Mouse (Mus musculus) embryonic fibroblast, embryonic 13.5 days (primary cell): ENCODE data around the gene Tom1l2. TPM values are rescaled to one million over a fixed set of nuclear protein-coding genes. Genes with fewer than 3 reads are reported as not detected.

Source experiments
- H3K27ac ChIP-seq: 2 replicates; pipeline ENCODE4 v1.5.1; 2012; ENCODE audit warnings: low read length, control low read depth, inconsistent platforms; ENCODE audit not compliant: insufficient read depth
- H3K4me1 ChIP-seq: 2 replicates; pipeline ENCODE4 v1.6.1; 2011; ENCODE audit warnings: low read length; ENCODE audit not compliant: control insufficient read depth, insufficient read depth
- H3K4me3 ChIP-seq: 2 replicates; pipeline ENCODE4 v1.5.1; 2011; ENCODE audit warnings: mild to moderate bottlenecking, control low read depth, low read length; ENCODE audit not compliant: insufficient read depth
- CTCF ChIP-seq: IDR thresholded peaks from 2 replicates; pipeline ENCODE4 v1.5.1; 2011; ENCODE audit warnings: mild to moderate bottlenecking, control low read depth, low read length, moderate library complexity, borderline replicate concordance; ENCODE audit not compliant: insufficient read depth
- POLR2A ChIP-seq: IDR thresholded peaks from 2 replicates; pipeline ENCODE4 v1.6.1; 2011; ENCODE audit warnings: low read depth, mild to moderate bottlenecking, control low read depth, low read length, moderate library complexity
- polyA plus RNA-seq: library from polyadenylated mRNA; stranded (reverse); fragments of >200 nt; gene quantifications from 2 replicates; pipeline ENCODE4 v1.2.4, GENCODE M21; 2011; ENCODE audit warnings: low read depth; ENCODE audit not compliant: missing spikeins, insufficient read length

Gene Tom1l2
- polyA plus RNA-seq, 1 experiment = 36.2 TPM

DNA sequence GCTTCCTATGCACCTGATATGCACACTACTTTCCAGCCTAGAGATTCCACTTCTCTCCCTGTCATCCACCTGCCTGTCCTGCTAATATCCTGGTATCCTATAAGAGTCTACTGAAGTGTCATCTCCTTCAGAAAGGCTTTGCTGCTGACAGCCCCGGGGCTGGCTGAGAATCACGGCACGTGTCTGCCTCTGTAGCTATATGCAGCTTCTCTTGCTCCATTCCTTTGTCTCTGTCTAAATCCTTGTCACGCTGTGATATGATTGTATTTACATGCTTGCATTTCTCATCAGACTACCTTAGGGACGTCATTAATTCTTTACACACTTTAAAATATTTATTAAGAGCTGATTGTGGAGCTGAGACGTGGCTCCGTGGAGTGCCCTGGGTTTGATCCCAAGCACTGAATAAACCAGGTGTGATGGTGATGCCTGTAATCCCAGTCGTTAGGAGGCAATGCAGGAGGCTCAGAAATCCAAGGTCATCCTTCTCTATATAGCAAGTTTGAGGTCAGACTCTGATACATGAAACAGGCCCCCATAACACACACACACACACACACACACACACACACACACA is 75.5 kb downstream of the Tom1l2 start:
- peaks cover 11% of the 10 kb centered on the region for H3K4me1 ChIP-seq
- no peak for TF ChIP-seq POLR2A
- no peak for TF ChIP-seq CTCF
- no peak overlapping the region for H3K4me3 ChIP-seq
- no peak overlapping the region for H3K27ac ChIP-seq

DNA sequence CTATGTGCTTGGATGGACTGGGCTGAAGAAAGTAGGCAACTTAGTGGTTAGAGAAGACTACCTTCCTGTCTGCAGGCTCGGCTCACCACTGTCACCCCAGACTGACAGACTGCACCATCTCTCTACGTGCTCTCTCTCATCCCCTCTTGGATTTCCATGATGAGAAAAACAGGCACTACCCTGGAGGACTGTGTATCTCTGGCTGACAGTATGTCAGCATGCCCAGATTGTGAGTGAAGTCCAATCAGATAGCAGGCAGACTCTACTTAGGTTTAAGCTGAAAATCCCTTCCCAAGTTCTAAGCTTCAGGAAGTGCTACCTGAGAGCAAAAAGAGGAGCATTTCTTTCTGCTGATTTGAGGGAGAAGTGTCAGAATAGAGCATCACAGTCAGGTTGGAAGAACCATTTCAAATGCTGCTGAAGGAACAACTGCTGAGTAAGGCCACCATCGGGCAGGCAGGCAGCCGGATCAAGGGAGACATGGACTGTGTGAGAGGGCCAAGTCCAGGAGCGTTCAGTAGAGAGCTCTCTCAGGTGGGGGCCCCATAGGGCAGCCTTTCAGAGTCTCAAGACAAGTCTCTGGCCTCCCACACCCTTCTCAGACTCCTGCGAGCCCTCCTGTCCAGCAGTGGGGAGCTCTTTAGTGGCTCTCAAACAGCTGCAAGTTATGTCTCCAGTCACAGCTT is 76.2 kb downstream of the Tom1l2 start:
- TF ChIP-seq POLR2A (no peak), CTCF (no peak)
- Histone ChIP-seq H3K4me3 (no peak overlapping the region), H3K27ac (no peak overlapping the region), H3K4me1 (peaks cover 11% of the 10 kb centered on the region)

DNA sequence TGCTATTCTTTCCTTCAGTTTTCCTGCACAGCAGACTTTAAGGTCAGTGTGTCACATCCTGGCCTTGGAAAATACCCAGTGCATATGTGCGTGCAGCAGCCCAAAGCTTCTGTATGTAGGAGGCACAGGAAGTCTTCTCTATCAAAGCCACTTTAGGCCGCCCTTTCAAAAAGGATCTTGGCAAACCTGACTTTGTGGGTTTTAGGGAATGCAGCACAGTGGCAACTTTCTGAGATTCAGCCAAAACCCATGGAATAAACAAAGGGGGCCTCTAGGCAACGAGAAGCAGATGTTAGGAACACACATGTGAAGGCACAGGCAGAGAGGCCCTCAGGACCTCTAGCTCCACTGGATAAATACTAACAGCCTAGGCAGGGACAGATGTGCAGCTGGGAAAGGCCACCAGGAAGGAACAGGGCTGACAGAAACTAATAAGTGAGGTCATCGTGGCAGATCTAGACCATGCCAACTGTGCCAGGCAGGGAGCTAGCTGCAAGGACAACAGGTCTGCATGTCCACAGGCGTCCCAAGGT is 79.4 kb downstream of the Tom1l2 start:
- Histone ChIP-seq H3K4me1 (peaks cover 7% of the 10 kb centered on the region), H3K4me3 (no peak overlapping the region), H3K27ac (no peak overlapping the region)
- TF ChIP-seq POLR2A (no peak), CTCF (no peak)

DNA sequence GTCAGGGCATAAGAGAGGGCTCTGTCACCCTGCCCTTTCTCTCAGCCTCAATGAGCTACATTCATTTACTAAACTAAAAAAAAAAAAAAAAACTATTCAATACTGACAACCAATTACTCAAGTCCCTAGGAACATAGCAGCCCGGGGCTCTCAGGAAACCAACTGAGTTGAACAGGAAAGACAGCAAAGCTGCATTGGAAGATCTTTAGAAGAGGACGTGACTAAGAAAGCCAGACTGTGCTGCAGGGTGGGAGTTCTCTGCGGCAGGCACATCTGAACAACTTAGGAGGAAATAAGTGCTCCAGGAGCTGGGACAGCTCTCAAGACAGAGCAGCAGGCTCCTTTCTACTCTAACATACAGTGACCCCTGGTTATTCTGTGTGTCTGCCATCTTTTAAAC is 84.1 kb downstream of the Tom1l2 start:
- TF ChIP-seq CTCF (no peak), POLR2A (no peak)
- H3K4me1 ChIP-seq = peaks cover 5% of the 10 kb centered on the region
- H3K27ac ChIP-seq = no peak overlapping the region
- no peak overlapping the region for H3K4me3 ChIP-seq

DNA sequence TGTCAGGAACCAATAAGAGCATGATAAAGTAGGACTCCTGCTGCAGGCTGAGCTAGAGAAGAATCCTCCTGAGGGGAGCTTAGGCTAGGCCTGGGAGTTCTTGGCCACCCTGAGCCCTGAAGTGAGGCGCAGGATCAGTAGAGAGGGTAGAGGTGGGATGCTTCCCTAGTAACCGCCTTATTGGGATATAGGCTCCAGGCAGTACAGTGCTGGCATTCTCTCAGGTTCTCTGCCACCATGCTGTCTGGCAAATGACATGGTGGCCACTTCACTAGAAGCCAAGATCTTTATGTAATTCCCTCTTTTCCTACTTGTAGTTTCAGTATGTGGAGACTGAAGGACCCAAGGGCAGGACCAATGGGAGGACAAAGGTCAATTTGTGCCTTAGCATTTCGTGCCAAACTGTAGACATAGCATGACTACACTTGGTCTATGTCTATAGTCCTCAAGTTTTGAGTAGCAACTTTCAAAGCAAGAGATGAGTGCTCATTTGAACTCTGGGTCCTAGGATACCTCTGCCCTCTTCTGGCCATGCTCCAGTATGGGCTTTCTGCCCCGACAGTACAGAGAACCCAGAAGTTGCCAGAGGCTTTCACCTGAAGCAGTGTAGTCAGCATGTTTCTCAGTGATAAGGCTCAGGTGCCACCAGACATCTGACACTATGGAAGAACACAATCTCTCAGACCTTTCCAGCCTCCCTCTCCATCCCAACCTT is 87.3 kb downstream of the Tom1l2 start:
- TF ChIP-seq CTCF (no peak), POLR2A (no peak)
- H3K27ac ChIP-seq = no peak overlapping the region
- no peaks in the 10 kb centered on the region for H3K4me1 ChIP-seq
- H3K4me3 ChIP-seq = no peak overlapping the region

DNA sequence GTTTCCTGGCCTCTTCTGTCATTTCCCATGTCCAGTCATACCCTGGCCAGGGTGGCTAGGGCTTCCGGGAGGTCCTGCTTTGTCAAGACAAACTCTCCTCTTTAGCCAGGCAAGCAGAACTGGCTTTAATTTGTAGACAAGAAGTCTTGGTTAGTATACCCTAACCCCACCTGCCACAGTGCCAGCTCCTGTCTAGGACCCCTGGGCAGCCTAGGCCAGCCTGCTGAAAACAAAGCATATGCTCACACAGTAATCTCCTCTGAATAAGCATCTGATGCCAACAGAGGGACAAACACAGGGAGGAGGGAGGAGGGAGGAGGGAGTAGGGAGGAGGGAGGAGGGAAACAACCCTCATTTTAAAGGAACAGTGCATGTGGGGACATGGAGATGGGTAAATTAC is 88.1 kb downstream of the Tom1l2 start:
- Histone ChIP-seq H3K4me3 (no peak overlapping the region), H3K27ac (no peak overlapping the region), H3K4me1 (no peaks in the 10 kb centered on the region)
- TF ChIP-seq CTCF (no peak), POLR2A (no peak)

DNA sequence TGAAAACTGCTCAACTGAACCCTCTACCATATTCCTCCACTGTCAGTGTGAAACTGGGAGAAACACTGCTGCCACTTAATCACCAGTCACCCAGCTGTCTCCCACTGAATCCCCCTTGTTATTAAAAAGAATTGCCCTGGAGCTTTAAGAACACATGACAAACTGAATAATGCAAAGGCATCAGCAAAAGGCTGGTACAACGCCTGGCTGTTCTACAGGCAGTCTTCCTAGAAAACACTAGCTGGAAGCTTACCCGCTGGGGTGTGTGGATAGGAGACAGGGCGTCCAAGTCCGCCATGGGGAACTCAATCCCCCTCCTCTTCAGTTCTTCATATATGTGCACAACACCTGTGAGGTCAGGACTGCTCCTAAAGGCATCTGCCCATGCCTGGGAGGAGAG is 90.3 kb downstream of the Tom1l2 start:
- TF ChIP-seq POLR2A (no peak), CTCF (no peak)
- no peak overlapping the region for H3K4me3 ChIP-seq
- H3K27ac ChIP-seq = no peak overlapping the region
- H3K4me1 ChIP-seq = no peaks in the 10 kb centered on the region

DNA sequence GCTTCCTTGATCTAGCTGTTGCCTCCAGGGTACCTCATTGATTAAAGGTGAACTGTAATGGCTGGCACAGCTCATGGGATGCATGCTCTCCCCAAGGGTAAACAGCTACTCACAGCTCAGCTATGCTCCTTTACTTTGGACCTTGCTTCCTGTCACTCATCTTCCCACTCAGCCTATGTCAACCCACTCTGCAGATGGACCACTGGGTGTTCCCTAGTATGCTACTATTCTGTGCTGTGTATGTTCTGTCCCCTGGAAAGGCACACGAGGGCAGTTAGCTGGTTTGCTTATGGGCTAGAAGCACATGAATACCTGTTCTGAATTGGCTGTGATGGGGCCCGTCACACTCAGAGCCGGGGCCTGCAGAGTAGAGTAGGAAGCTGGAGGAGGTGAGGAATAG is 92.0 kb downstream of the Tom1l2 start:
- no peak overlapping the region for H3K27ac ChIP-seq
- no peak overlapping the region for H3K4me3 ChIP-seq
- no peak for TF ChIP-seq CTCF
- no peak for TF ChIP-seq POLR2A
- peaks cover 2% of the 10 kb centered on the region; the same call in 1 of the 2 replicates for H3K4me1 ChIP-seq

DNA sequence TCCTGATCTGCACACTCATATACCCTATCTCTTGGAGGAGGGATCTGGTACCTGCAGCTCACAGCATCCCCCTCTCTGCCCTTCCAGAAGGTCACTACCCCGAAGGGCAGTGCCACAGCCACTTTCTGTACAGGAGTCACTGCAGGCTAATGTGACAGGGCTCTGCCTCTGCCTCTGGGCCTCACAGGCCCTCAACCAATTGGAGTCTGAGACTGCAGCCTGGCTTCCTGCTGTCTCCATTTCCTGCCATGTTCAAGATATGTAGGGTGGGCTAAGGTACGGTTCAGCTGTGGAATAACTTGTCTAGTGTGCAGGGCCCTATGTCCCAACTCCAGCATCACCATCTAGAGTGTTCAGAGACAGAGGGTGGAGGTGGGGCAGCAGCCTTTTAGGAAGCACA is 95.0 kb downstream of the Tom1l2 start:
- TF ChIP-seq CTCF = no peak
- H3K4me3 ChIP-seq = no peak overlapping the region
- H3K4me1 ChIP-seq = peaks cover 7% of the 10 kb centered on the region
- no peak overlapping the region for H3K27ac ChIP-seq

DNA sequence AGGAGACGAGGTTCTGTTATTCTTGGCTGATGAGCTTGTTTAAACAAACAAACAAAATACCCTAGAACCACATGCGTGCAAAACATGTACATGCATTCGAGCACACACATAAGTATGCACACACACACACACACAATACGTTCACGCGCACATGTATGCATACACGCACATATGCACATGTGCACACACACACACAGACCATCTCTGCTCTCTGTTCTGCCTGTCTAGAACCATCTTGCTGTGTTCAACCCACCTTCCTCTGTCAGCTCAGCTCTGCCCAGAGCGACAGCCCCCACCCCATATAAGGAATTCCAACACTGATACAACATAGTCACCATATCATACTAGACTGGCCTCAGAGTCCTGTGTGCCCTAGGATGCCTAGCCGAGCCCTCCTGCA is 96.0 kb downstream of the Tom1l2 start:
- no peak for TF ChIP-seq CTCF
- TF ChIP-seq POLR2A = no peak
- Histone ChIP-seq H3K4me1 (peaks cover 7% of the 10 kb centered on the region), H3K27ac (no peak overlapping the region), H3K4me3 (no peak overlapping the region)
